Mouse (Mus musculus) heart, postnatal 10 days (tissue): ENCODE data around the gene Kitl. TPM values are rescaled to one million over a fixed set of nuclear protein-coding genes. Genes with fewer than 3 reads are reported as not detected.

ENCODE experiments used
- DNase-seq, 2 experiments: peaks; one replicate each; pipeline ENCODE4 v3.0.0; 2021
- intact Hi-C: fragments of 180-260 bp; cut with DNase I; formaldehyde crosslinking; loops from one replicate; pipeline ENCODE4 v1.15.1; 2025
- total RNA-seq, 2 experiments: library from RNA; stranded (reverse); gene quantifications; 2 replicates each; pipeline ENCODE4 v1.2.3; 2021

The Kitl gene
- total RNA-seq, 2 experiments from 2014 or later, result 123 to 129 TPM

- intact Hi-C loops, result no loop called here
- no peak for DNase-seq
Observed at GRCm38 (mm10) chr10:100022835-100023093, 7.3 kb downstream of the Kitl start.

GRCm38 (mm10) chr10:100025665-100026064, 10.2 kb downstream of the Kitl start:
- no peak for DNase-seq
- intact Hi-C loops, result no loop called here

- intact Hi-C loops, result no loop called here
- no peak for DNase-seq
Observed at GRCm38 (mm10) chr10:100026778-100027177, 11.3 kb downstream of the Kitl start.

- no peak for DNase-seq
- intact Hi-C loops, result no loop called here
Observed at GRCm38 (mm10) chr10:100030385-100030784, 15.0 kb downstream of the Kitl start.

GRCm38 (mm10) chr10:100030980-100031516, 15.6 kb downstream of the Kitl start:
- intact Hi-C loops, result no loop called here

GRCm38 (mm10) chr10:100031631-100032030, 16.2 kb downstream of the Kitl start:
- DNase-seq, result peak; percentile 24 to 35
- intact Hi-C loops, result no loop called here

More at GRCm38 (mm10) chr10:100030980-100031516, 15.6 kb downstream of the Kitl start:
- DNase-seq, result no peak

- DNase-seq, result no peak
- intact Hi-C loops, result no loop called here
Observed at GRCm38 (mm10) chr10:100032566-100032965, 17.1 kb downstream of the Kitl start.

- no peak for DNase-seq
- intact Hi-C loops, result loop anchor here (5.0 kb wide), 1 partner anchor 121 kb away; no protein-coding TSS in a partner anchor
Observed at GRCm38 (mm10) chr10:100036021-100036420, 20.6 kb downstream of the Kitl start.

- intact Hi-C loops, result loop anchor here (5.0 kb wide), 1 partner anchor 119 kb away; no protein-coding TSS in a partner anchor
- DNase-seq, result no peak
Observed at GRCm38 (mm10) chr10:100038342-100038898, 23.0 kb downstream of the Kitl start.

- intact Hi-C loops, result loop anchor here (5.0 kb wide), 1 partner anchor 118 kb away; no protein-coding TSS in a partner anchor
Observed at GRCm38 (mm10) chr10:100038994-100039393, 23.6 kb downstream of the Kitl start.

GRCm38 (mm10) chr10:100043748-100044147, 28.3 kb downstream of the Kitl start:
- no peak for DNase-seq
- intact Hi-C loops, result loop anchor here (10.0 kb wide), 1 partner anchor 299 kb away; no protein-coding TSS in a partner anchor

More at GRCm38 (mm10) chr10:100038994-100039393, 23.6 kb downstream of the Kitl start:
- DNase-seq, result no peak

GRCm38 (mm10) chr10:100044153-100044552, 28.7 kb downstream of the Kitl start:
- intact Hi-C loops, result loop anchor here (10.0 kb wide), 1 partner anchor 299 kb away; no protein-coding TSS in a partner anchor
- no peak for DNase-seq

- intact Hi-C loops, result no loop called here
Observed at GRCm38 (mm10) chr10:100051146-100051783, 35.8 kb downstream of the Kitl start.

GRCm38 (mm10) chr10:100052404-100052803, 37.0 kb downstream of the Kitl start:
- no peak for DNase-seq
- intact Hi-C loops, result no loop called here

More at GRCm38 (mm10) chr10:100051146-100051783, 35.8 kb downstream of the Kitl start:
- no peak for DNase-seq

GRCm38 (mm10) chr10:100052911-100053310, 37.5 kb downstream of the Kitl start:
- intact Hi-C loops, result no loop called here

GRCm38 (mm10) chr10:100054006-100054405, 38.6 kb downstream of the Kitl start:
- peak; percentile 53 for DNase-seq
- intact Hi-C loops, result no loop called here

More at GRCm38 (mm10) chr10:100052911-100053310, 37.5 kb downstream of the Kitl start:
- DNase-seq, result no peak

- intact Hi-C loops, result no loop called here
- DNase-seq, result no peak
Observed at GRCm38 (mm10) chr10:100055082-100055481, 39.7 kb downstream of the Kitl start.

GRCm38 (mm10) chr10:100057106-100057623, 41.7 kb downstream of the Kitl start:
- intact Hi-C loops, result no loop called here
- DNase-seq, result no peak

- intact Hi-C loops, result no loop called here
- DNase-seq, result no peak
Observed at GRCm38 (mm10) chr10:100059356-100059755, 43.9 kb downstream of the Kitl start.

- DNase-seq, result peak; percentile 33 to 51
- intact Hi-C loops, result no loop called here
Observed at GRCm38 (mm10) chr10:100065529-100066301, 50.3 kb downstream of the Kitl start.

- no peak for DNase-seq
- intact Hi-C loops, result no loop called here
Observed at GRCm38 (mm10) chr10:100066374-100066773, 50.9 kb downstream of the Kitl start.
